Mouse (Mus musculus) hindbrain, embryonic 11.5 days (tissue): ENCODE results near the gene Nrarp. TPM values are rescaled to one million over a fixed set of nuclear protein-coding genes. Genes with fewer than 3 reads are reported as not detected.
A peak's percentile ranks its signal among the peaks of the same experiment; 100 is the strongest.

Experiments used
- ATAC-seq: fragments of 200-750 bp; cut with Nextera tagmentation; 2 replicates; pipeline ENCODE4 v1.8.0; 2017; ENCODE audit warnings: mild to moderate bottlenecking, moderate TSS enrichment, moderate library complexity; ENCODE audit not compliant: low FRiP score
- DNase-seq: peaks from one replicate; pipeline ENCODE4 v3.0.0-alpha.2; 2015; ENCODE audit warnings: low spot score
- H3K27ac ChIP-seq: fragments of 300-500 bp; sonication (generic); 2 replicates; pipeline ENCODE4 v1.5.1; 2014; ENCODE audit warnings: mild to moderate bottlenecking, low read depth, low read length
- H3K27me3 ChIP-seq: fragments of 300-500 bp; sonication (generic); 2 replicates; pipeline ENCODE4 v1.6.1; 2014; ENCODE audit warnings: mild to moderate bottlenecking, low read length, moderate library complexity, mixed read lengths; ENCODE audit not compliant: control insufficient read depth, insufficient read depth
- H3K36me3 ChIP-seq: fragments of 300-500 bp; sonication (generic); 2 replicates; pipeline ENCODE4 v1.6.1; 2014; ENCODE audit warnings: mild to moderate bottlenecking, low read length, moderate library complexity, mixed read lengths; ENCODE audit not compliant: control insufficient read depth, insufficient read depth
- H3K4me1 ChIP-seq: fragments of 300-500 bp; sonication (generic); replicated peaks from 2 replicates; pipeline ENCODE4 v1.6.1; 2014; ENCODE audit warnings: low read length, mixed read lengths; ENCODE audit not compliant: control insufficient read depth, insufficient read depth
- H3K4me2 ChIP-seq: fragments of 300-500 bp; sonication (generic); replicated peaks from 2 replicates; pipeline ENCODE4 v1.6.1; 2014; ENCODE audit warnings: mild to moderate bottlenecking, low read depth, low read length
- H3K4me3 ChIP-seq: fragments of 300-500 bp; sonication (generic); 2 replicates; pipeline ENCODE4 v1.5.1; 2014; ENCODE audit warnings: low read depth, low read length
- H3K9ac ChIP-seq: fragments of 300-500 bp; sonication (generic); 2 replicates; pipeline ENCODE4 v1.6.1; 2014; ENCODE audit warnings: low read depth, low read length
- H3K9me3 ChIP-seq: fragments of 300-500 bp; sonication (generic); 2 replicates; pipeline ENCODE4 v1.6.1; 2016; ENCODE audit warnings: low read length; ENCODE audit not compliant: control insufficient read depth
- WGBS: fragments of 180-500 bp; shearing (Covaris S2); extraction: QIAGEN DNeasy Blood & Tissue Kit; methylation state at CpG from one replicate; pipeline ENCODE4 v1.1.7; 2014; 5-methylcytosine and 5-hydroxymethylcytosine counted together
- polyA plus RNA-seq: library from polyadenylated mRNA; unstranded; fragments of >200 nt; fragmentation: Nextera tagmentation; extraction: Ambion mirVana; gene quantifications from 2 replicates; pipeline ENCODE4 v1.2.1, GENCODE M21; 2014

Nrarp gene
- polyA plus RNA-seq, 1 experiment from 2014 or later = 44.6 TPM

GRCm38 (mm10) chr2:25211121-25211670 lies 30.6 kb downstream of the Nrarp start, which contains the start of gene Nelfb:
TSS of gene Nelfb (minus strand) at chr2:25211489.
- Histone ChIP-seq H3K9me3 (no peaks in the 10 kb centered on the region), H3K9ac (peak within 1 kb of the TSS; percentile 95), H3K27ac (peak within 1 kb of the TSS; percentile 87), H3K36me3 (no peaks in the 10 kb centered on the region), H3K4me2 (peak within 1 kb of the TSS; percentile 70), H3K27me3 (no peaks in the 10 kb centered on the region), H3K4me1 (peaks cover 6% of the 10 kb centered on the region; the same call in 1 of the 2 replicates), H3K4me3 (peak within 1 kb of the TSS; percentile 90)
- peak; percentile 92 for DNase-seq
- peak; percentile 95 for ATAC-seq
- WGBS = under 1% methylated on average over 43 of the region's 44 CpGs

- H3K4me2 ChIP-seq = no peak overlapping the region
- DNase-seq (no peak), ATAC-seq (no peak)
- H3K9ac ChIP-seq = no peak overlapping the region
- 67% methylated on average over 23 of the region's 23 CpGs for WGBS
- H3K9me3 ChIP-seq = no peaks in the 10 kb centered on the region
- H3K27ac ChIP-seq = no peak overlapping the region
- no peaks in the 10 kb centered on the region for H3K36me3 ChIP-seq
- H3K4me3 ChIP-seq = no peak overlapping the region
- peaks cover 6% of the 10 kb centered on the region; the same call in 1 of the 2 replicates for H3K4me1 ChIP-seq
- no peaks in the 10 kb centered on the region for H3K27me3 ChIP-seq
Measured at GRCm38 (mm10) chr2:25213266-25213865, 32.8 kb downstream of the Nrarp start.

- H3K4me3 ChIP-seq = no peak within 1 kb of the TSS
- H3K9me3 ChIP-seq = no peaks in the 10 kb centered on the region
- no peak within 1 kb of the TSS for H3K27ac ChIP-seq
- ATAC-seq (no peak), DNase-seq (no peak)
- 67% methylated on average over 3 of the region's 3 CpGs for WGBS
- H3K27me3 ChIP-seq = no peaks in the 10 kb centered on the region
- H3K4me2 ChIP-seq = no peak within 1 kb of the TSS
- peaks cover 6% of the 10 kb centered on the region; the same call in 1 of the 2 replicates for H3K4me1 ChIP-seq
- H3K9ac ChIP-seq = no peak within 1 kb of the TSS
- H3K36me3 ChIP-seq = no peaks in the 10 kb centered on the region
Measured at GRCm38 (mm10) chr2:25214444-25214843, 33.9 kb downstream of the Nrarp start, which contains the start of gene Stpg3. TSS of gene Stpg3 (minus strand) at chr2:25214637.

- Histone ChIP-seq H3K4me1 (no peaks in the 10 kb centered on the region), H3K36me3 (no peaks in the 10 kb centered on the region), H3K27me3 (no peaks in the 10 kb centered on the region), H3K4me3 (no peak overlapping the region), H3K4me2 (no peak overlapping the region), H3K9me3 (no peaks in the 10 kb centered on the region), H3K27ac (no peak overlapping the region), H3K9ac (no peak overlapping the region)
- WGBS = 68% methylated on average over 2 of the region's 2 CpGs
- DNase-seq (no peak), ATAC-seq (no peak)
Measured at GRCm38 (mm10) chr2:25217666-25218065, 37.1 kb downstream of the Nrarp start.

DNA sequence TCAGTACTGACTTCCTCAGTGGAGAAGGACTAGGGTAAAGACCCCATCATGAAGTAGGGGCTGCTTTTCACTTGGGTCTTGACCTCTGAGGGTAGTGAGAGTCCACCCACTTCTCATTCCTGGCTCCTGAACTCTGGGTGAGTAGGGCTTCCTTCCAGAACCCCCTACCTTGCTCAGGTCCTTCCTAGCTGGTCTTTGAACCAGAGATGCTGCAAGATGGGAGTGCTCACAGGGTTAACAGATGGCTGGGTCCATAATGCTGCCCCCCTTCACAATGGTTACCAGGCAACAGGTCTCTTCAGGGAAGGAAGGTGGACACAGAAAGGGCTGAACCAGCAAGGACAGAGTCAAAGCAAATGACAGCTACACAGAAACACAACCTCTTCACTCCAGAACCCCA lies 37.9 kb downstream of the Nrarp start, which contains the start of gene Fam166a:
Gene Fam166a (plus strand): TSS at position 301 of the 400 bp plus-strand sequence.
- H3K4me3 ChIP-seq = no peak within 1 kb of the TSS
- DNase-seq = no peak
- no peak within 1 kb of the TSS for H3K4me2 ChIP-seq
- ATAC-seq = no peak
- no peak within 1 kb of the TSS for H3K9ac ChIP-seq
- H3K9me3 ChIP-seq = no peaks in the 10 kb centered on the region
- no peak within 1 kb of the TSS for H3K27ac ChIP-seq
- no peaks in the 10 kb centered on the region for H3K36me3 ChIP-seq
- no peaks in the 10 kb centered on the region for H3K4me1 ChIP-seq
- H3K27me3 ChIP-seq = no peaks in the 10 kb centered on the region

- Histone ChIP-seq H3K9me3 (no peaks in the 10 kb centered on the region), H3K36me3 (no peaks in the 10 kb centered on the region), H3K4me1 (peaks cover 2% of the 10 kb centered on the region; the same call in 1 of the 2 replicates), H3K27me3 (no peaks in the 10 kb centered on the region), H3K27ac (no peak overlapping the region), H3K4me3 (no peak overlapping the region), H3K4me2 (no peak overlapping the region), H3K9ac (no peak overlapping the region)
- DNase-seq (no peak), ATAC-seq (no peak)
- 80% methylated on average over 5 of the region's 5 CpGs for WGBS
Measured at GRCm38 (mm10) chr2:25221331-25221772, 40.8 kb downstream of the Nrarp start.

DNA sequence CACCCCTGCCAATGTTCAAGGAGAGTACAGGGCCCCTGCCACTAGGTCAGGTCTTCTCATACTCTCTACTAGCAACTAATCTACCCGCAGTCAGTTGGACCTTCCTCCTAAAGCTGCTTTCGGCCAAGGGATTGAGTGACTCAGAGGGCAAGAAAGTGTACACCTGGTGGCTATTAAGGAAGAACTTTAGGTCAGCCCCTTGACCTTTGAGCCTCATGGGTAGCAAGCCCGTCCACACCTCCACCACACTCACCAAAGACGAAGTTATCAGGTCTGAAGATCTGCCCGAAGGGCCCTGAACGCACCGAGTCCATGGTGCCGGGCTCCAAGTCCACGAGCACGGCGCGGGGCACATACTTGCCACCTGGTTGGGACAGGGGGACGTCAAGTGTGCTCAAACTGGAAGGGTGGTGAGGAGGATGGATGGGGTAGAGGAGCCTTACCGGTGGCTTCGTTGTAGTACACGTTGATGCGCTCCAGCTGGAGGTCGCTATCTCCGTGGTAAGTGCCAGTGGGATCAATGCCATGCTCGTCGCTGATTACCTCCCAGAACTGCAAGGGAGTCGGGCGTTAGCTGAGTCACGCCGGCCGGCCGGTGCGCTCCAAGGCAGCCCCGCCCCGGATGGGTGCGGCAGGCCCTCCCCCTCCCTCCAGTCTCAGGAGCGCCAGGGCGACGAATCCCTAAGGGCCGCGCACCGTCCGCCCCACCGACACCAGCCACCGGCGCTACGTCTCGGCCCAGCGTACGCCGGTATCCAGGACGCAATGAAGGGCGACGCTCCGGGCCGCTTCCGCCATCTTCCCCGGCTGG lies 43.3 kb downstream of the Nrarp start:
- no peaks in the 10 kb centered on the region for H3K9me3 ChIP-seq
- peak overlapping the region; percentile 85 for H3K4me3 ChIP-seq
- H3K4me2 ChIP-seq = peak overlapping the region; percentile 92
- ATAC-seq (peak; percentile 39), DNase-seq (no peak)
- H3K9ac ChIP-seq = peak overlapping the region; percentile 83
- H3K27ac ChIP-seq = peak overlapping the region; percentile 85
- no peaks in the 10 kb centered on the region for H3K27me3 ChIP-seq
- H3K36me3 ChIP-seq = no peaks in the 10 kb centered on the region
- peaks cover 5% of the 10 kb centered on the region; the same call in 1 of the 2 replicates for H3K4me1 ChIP-seq
- 2% methylated on average over 53 of the region's 53 CpGs for WGBS

DNA sequence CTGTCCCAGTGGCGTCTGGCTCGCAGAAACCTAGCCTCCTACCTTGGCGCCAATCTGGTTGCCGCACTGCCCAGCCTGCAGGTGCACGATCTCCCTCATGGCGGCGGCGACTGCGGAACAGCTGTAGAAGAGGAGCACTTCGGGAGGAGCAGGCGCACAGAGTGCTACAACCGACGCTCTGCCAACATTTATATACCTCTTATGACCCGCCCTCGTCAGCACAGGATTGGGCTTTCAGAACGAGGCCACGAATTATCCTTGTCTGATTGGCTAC lies 43.9 kb downstream of the Nrarp start, which contains the start of gene Tubb4b:
Gene Tubb4b (minus strand): TSS at position 211 of the 274 bp plus-strand sequence.
- Histone ChIP-seq H3K36me3 (no peaks in the 10 kb centered on the region), H3K27me3 (no peaks in the 10 kb centered on the region), H3K4me2 (peak within 1 kb of the TSS; percentile 92), H3K27ac (peak within 1 kb of the TSS; percentile 94), H3K4me1 (peaks cover 5% of the 10 kb centered on the region; the same call in 1 of the 2 replicates), H3K4me3 (peak within 1 kb of the TSS; percentile 85), H3K9ac (peak within 1 kb of the TSS; percentile 83), H3K9me3 (no peaks in the 10 kb centered on the region)
- no peak for DNase-seq
- 0% methylated on average over 17 of the region's 17 CpGs for WGBS
- no peak for ATAC-seq
